Mouse (Mus musculus) embryonic fibroblast, embryonic 13.5 days (primary cell): ENCODE results near the gene Arpc1a.

Experiments
- CTCF ChIP-seq: IDR thresholded peaks from 2 replicates; pipeline ENCODE4 v1.5.1; 2011; ENCODE audit warnings: mild to moderate bottlenecking, control low read depth, low read length, moderate library complexity, borderline replicate concordance; ENCODE audit not compliant: insufficient read depth
- POLR2A ChIP-seq: IDR thresholded peaks from 2 replicates; pipeline ENCODE4 v1.6.1; 2011; ENCODE audit warnings: low read depth, mild to moderate bottlenecking, control low read depth, low read length, moderate library complexity

DNA sequence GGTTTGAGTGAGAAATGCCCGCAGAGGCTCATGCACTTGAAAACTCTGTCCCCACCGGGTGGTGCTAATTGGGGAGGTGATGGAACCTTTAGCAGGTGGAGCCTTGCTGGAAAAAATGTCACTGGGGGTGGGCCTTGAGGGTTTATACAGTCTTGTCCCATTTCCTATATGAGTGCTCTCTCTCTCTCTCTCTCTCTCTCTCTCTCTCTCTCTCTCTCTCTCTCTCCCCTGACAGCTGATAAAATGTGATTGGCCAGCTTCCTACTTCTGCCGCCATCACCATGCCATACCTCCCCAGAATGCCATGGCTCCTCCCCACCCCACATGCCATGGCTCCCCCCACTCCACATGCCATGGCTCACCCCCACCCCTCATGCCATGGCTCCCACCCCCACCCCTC is 8.5 kb upstream of the Arpc1a start:
- TF ChIP-seq CTCF (no peak), POLR2A (no peak)
